Mouse (Mus musculus): ENCODE data around the gene Abcg8. TPM values are rescaled to one million over a fixed set of nuclear protein-coding genes. Genes with fewer than 3 reads are reported as not detected.

Abcg8 gene
- total and polyA plus RNA-seq, 2 experiments from 2014 or later: 0.10 to 0.17 TPM

GRCm38 (mm10) chr17:84738073-84738797 lies 62.1 kb downstream of the Abcg8 start:
- no peak for TF ChIP-seq CTCF (IDR thresholded peaks at IDR 0.05; ENCODE audit: low read depth)
- WGBS: 78% methylated on average over 9 of the region's 9 CpGs
- Histone ChIP-seq H3K4me3 (ENCODE audit: low read depth, low read length) (no peak overlapping the region), H3K27ac (ENCODE audit: low read depth, low read length) (no peak overlapping the region), H3K9me3 (ENCODE audit: low read length) (no peaks in the 10 kb centered on the region), H3K4me2 (ENCODE audit: low read depth) (no peak overlapping the region), H3K36me3 (ENCODE audit: insufficient read depth) (peaks cover 5% of the 10 kb centered on the region; the same call in 1 of the 2 replicates), H3K27me3 (ENCODE audit: insufficient read depth, low read length) (no peaks in the 10 kb centered on the region), H3K9ac (no peak overlapping the region), H3K4me1 (ENCODE audit: insufficient read depth) (no peaks in the 10 kb centered on the region)
- ATAC-seq: peak; percentile 43
- DNase-seq: no peak

GRCm38 (mm10) chr17:84744256-84744655 lies 68.2 kb downstream of the Abcg8 start:
- Histone ChIP-seq H3K27me3 (ENCODE audit: insufficient read depth, low read length) (no peaks in the 10 kb centered on the region), H3K9me3 (ENCODE audit: low read length) (no peaks in the 10 kb centered on the region), H3K36me3 (ENCODE audit: insufficient read depth) (peaks cover 2% of the 10 kb centered on the region; the same call in 1 of the 2 replicates), H3K4me2 (ENCODE audit: low read depth) (no peak overlapping the region), H3K9ac (no peak overlapping the region), H3K4me1 (ENCODE audit: insufficient read depth) (no peaks in the 10 kb centered on the region), H3K4me3 (ENCODE audit: low read depth, low read length) (no peak overlapping the region), H3K27ac (ENCODE audit: low read depth, low read length) (no peak overlapping the region)
- no peak for DNase-seq
- ATAC-seq: no peak
- no peak for TF ChIP-seq CTCF (IDR thresholded peaks at IDR 0.05; ENCODE audit: low read depth)
- WGBS: 75% methylated on average over 4 of the region's 4 CpGs

- ATAC-seq (no peak), DNase-seq (no peak)
- Histone ChIP-seq H3K27me3 (ENCODE audit: insufficient read depth, low read length) (no peaks in the 10 kb centered on the region), H3K4me2 (ENCODE audit: low read depth) (no peak overlapping the region), H3K9ac (no peak overlapping the region), H3K9me3 (ENCODE audit: low read length) (no peaks in the 10 kb centered on the region), H3K4me3 (ENCODE audit: low read depth, low read length) (no peak overlapping the region), H3K36me3 (ENCODE audit: insufficient read depth) (peaks cover 3% of the 10 kb centered on the region; the same call in 1 of the 2 replicates), H3K27ac (ENCODE audit: low read depth, low read length) (no peak overlapping the region), H3K4me1 (ENCODE audit: insufficient read depth) (no peaks in the 10 kb centered on the region)
- no peak for TF ChIP-seq CTCF (IDR thresholded peaks at IDR 0.05; ENCODE audit: low read depth)
- 47% methylated on average over 9 of the region's 9 CpGs for WGBS
These were observed 68.9 kb downstream of the Abcg8 start for GRCm38 (mm10) chr17:84745001-84745400.

GRCm38 (mm10) chr17:84747212-84747611 lies 71.1 kb downstream of the Abcg8 start:
- 25% methylated on average over 6 of the region's 6 CpGs for WGBS
- Histone ChIP-seq H3K4me1 (ENCODE audit: insufficient read depth) (no peaks in the 10 kb centered on the region), H3K27ac (ENCODE audit: low read depth, low read length) (no peak overlapping the region), H3K4me2 (ENCODE audit: low read depth) (no peak overlapping the region), H3K9ac (no peak overlapping the region), H3K9me3 (ENCODE audit: low read length) (no peaks in the 10 kb centered on the region), H3K27me3 (ENCODE audit: insufficient read depth, low read length) (no peaks in the 10 kb centered on the region), H3K36me3 (ENCODE audit: insufficient read depth) (peaks cover 6% of the 10 kb centered on the region; the same call in 1 of the 2 replicates), H3K4me3 (ENCODE audit: low read depth, low read length) (no peak overlapping the region)
- DNase-seq (no peak), ATAC-seq (peak; percentile 37; the same call in 1 of the 2 replicates)
- no peak for TF ChIP-seq CTCF (IDR thresholded peaks at IDR 0.05; ENCODE audit: low read depth)

GRCm38 (mm10) chr17:84748152-84748682 lies 72.1 kb downstream of the Abcg8 start:
- WGBS: 74% methylated on average over 9 of the region's 9 CpGs
- H3K9ac ChIP-seq: no peak overlapping the region
- H3K27me3 ChIP-seq (ENCODE audit: insufficient read depth, low read length): no peaks in the 10 kb centered on the region
- no peak overlapping the region for H3K4me3 ChIP-seq (ENCODE audit: low read depth, low read length)
- TF ChIP-seq CTCF (IDR thresholded peaks at IDR 0.05; ENCODE audit: low read depth): no peak
- DNase-seq (no peak), ATAC-seq (no peak)
- peaks cover 6% of the 10 kb centered on the region; the same call in 1 of the 2 replicates for H3K36me3 ChIP-seq (ENCODE audit: insufficient read depth)
- no peaks in the 10 kb centered on the region for H3K9me3 ChIP-seq (ENCODE audit: low read length)
- H3K27ac ChIP-seq (ENCODE audit: low read depth, low read length): no peak overlapping the region
- no peak overlapping the region for H3K4me2 ChIP-seq (ENCODE audit: low read depth)
- H3K4me1 ChIP-seq (ENCODE audit: insufficient read depth): no peaks in the 10 kb centered on the region

- H3K27me3 ChIP-seq (ENCODE audit: insufficient read depth, low read length): no peaks in the 10 kb centered on the region
- WGBS: 14% methylated on average over 8 of the region's 8 CpGs
- H3K36me3 ChIP-seq (ENCODE audit: insufficient read depth): peaks cover 6% of the 10 kb centered on the region; the same call in 1 of the 2 replicates
- no peak overlapping the region for H3K4me2 ChIP-seq (ENCODE audit: low read depth)
- no peak for TF ChIP-seq CTCF (IDR thresholded peaks at IDR 0.05; ENCODE audit: low read depth)
- no peaks in the 10 kb centered on the region for H3K4me1 ChIP-seq (ENCODE audit: insufficient read depth)
- DNase-seq: peak; percentile 57
- peak; percentile 86 for ATAC-seq
- H3K9ac ChIP-seq: no peak overlapping the region
- no peak overlapping the region for H3K27ac ChIP-seq (ENCODE audit: low read depth, low read length)
- no peak overlapping the region for H3K4me3 ChIP-seq (ENCODE audit: low read depth, low read length)
- H3K9me3 ChIP-seq (ENCODE audit: low read length): no peaks in the 10 kb centered on the region
These were observed 73.2 kb downstream of the Abcg8 start for GRCm38 (mm10) chr17:84749297-84749696.

Other genes with a start within 250 kb of the Abcg8 start
- gene Thada, start 210.1 kb upstream of the Abcg8 start, total RNA-seq (2014; rRNA removed): 15.7 and 19.2 TPM in 2 replicates
- gene Thada, start 210.1 kb upstream of the Abcg8 start, polyA plus RNA-seq (2015; fragmentation: Nextera tagmentation; extraction: Ambion mirVana): 1.6 and 2.6 TPM in 2 replicates
- 2.4 and 3.1 TPM in 2 replicates for gene Plekhh2, start 164.4 kb upstream of the Abcg8 start, total RNA-seq (2014; rRNA removed)
- 0.73 and 1.0 TPM in 2 replicates for gene Plekhh2, start 164.4 kb upstream of the Abcg8 start, polyA plus RNA-seq (2015; fragmentation: Nextera tagmentation; extraction: Ambion mirVana)
- 14.0 and 19.1 TPM in 2 replicates for gene Dync2li1, start 49.8 kb upstream of the Abcg8 start, total RNA-seq (2014; rRNA removed)
- gene Dync2li1, start 49.8 kb upstream of the Abcg8 start, polyA plus RNA-seq (2015; fragmentation: Nextera tagmentation; extraction: Ambion mirVana): 38.9 and 42.1 TPM in 2 replicates
- gene Abcg5, start 6.7 kb downstream of the Abcg8 start, total RNA-seq (2014; rRNA removed): 0.54 and 1.5 TPM in 2 replicates
- gene Abcg5, start 6.7 kb downstream of the Abcg8 start, polyA plus RNA-seq (2015; fragmentation: Nextera tagmentation; extraction: Ambion mirVana): 0.88 and 1.2 TPM in 2 replicates
- 66.9 and 76.7 TPM in 2 replicates for gene Lrpprc, start 114.5 kb downstream of the Abcg8 start, total RNA-seq (2014; rRNA removed)
- 25.7 and 36.7 TPM in 2 replicates for gene Lrpprc, start 114.5 kb downstream of the Abcg8 start, polyA plus RNA-seq (2015; fragmentation: Nextera tagmentation; extraction: Ambion mirVana)